Mouse (Mus musculus) 3134 (cell line): Measurements from ENCODE around the gene H3f3b.
A peak's percentile ranks its signal among the peaks of the same experiment; 100 is the strongest.
"Not testable (repeated sequence)": the region's sequence is repeated elsewhere in the genome, so short reads cannot be mapped to it uniquely, and the experiment has no call there.

ENCODE experiments used
- DNase-seq: peaks from one replicate; pipeline ENCODE4 v3.0.0-alpha.2; 2011; ENCODE audit warnings: low spot score; ENCODE audit not compliant: insufficient read length; ENCODE audit errors: extremely low read depth

H3f3b gene

GRCm38 (mm10) chr11:116050196-116050595, 22.4 kb upstream of the H3f3b start:
- no peak for DNase-seq

DNA sequence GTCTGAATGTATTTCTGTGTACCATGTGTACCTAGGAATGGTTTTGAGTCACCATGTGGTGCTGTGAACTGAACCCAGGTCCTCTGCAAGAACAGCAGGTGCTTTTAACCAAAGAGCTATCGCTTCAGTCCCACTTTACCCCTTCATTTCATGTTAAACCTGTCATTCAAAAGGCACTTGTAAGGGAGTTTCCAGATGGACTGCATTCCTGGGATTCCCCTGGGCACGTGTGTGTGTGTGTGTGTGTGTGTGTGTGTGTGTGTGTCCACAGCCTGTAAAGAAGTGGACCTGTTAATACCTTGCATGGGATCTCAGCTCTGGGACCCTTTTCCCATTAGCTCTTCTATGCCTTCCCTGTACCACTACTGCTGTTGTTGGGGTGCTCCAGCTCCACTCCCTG, 21.8 kb upstream of the H3f3b start:
- DNase-seq, result no peak

DNA sequence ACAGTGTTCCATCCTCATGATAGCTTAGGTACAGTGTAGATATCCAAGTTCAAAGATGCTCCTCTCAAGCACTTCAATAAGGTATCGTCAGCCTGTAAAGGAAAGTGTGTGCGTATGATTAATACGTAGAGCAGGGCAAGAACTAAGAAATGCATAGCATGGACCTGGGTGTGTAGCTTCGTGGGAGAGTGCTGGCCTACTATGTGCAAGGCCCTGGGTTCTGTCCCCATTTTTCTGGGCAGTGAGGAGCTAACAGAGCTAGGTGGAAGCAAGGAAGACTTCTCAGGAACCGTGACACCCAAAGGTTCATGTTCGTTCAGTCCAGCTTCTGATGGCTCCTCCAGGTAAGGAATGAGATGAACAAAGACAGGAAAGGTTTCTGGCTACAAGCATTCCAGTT, 17.4 kb upstream of the H3f3b start:
- no peak for DNase-seq

DNA sequence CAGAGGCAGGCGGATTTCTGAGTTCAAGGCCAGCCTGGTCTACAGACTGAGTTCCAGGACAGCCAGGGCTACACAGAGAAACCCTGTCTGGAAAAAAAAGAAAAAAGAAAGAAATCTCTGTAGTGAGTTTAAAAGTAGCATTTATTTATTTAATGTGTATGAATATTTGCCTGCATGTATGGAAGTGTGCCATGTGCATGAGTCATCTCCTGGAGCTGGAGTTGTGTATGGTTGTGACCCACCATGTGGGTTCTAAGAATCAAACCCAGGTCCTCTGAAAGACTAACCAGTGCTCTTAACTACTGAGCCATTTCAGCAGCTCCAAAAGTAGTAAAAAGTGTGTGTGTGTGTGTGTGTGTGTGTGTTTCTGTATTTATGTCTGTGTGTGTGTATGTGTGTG, 15.5 kb upstream of the H3f3b start:
- DNase-seq, result no peak

GRCm38 (mm10) chr11:116042372-116043138, 14.8 kb upstream of the H3f3b start:
- no peak for DNase-seq

GRCm38 (mm10) chr11:116041833-116042232, 14.1 kb upstream of the H3f3b start:
- DNase-seq, result no peak

DNA sequence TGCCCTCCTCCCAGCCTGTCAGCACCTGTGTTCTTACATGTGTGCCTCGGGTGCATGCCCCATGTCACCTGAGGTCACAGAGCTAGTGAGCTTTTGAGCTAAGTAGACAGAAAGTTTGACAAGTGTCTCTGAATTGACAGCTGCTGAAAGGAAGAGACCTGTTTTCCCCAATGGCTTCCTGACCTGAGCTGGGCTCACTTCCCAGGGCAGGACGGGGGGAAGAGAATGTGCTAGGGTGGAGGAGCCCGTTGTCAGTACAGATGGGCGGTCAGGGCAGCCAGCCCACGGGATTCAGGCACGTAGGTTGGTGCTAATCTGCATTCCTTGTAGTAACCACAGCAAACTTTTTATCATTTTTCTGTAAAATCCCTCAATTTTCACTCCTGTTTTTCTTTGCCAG, 12.8 kb upstream of the H3f3b start:
- no peak for DNase-seq

DNA sequence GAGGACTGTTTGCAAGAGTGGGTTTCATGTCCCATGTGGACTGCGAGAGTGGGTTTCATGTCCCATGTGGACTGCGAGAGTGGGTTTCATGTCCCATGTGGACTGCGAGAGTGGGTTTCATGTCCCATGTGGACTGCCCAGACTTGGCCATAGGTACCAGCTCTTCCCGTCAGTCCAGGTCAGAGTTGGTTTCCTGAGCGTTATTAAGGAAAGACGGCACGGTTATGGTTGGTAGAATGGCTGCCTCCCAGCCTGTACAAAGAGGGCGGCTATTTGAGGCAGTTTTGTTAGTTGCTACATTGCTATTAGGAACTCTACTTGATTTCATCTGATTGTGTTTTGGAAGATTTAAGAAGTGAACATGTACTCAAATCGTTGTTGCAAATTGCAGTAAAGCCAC, 10.1 kb upstream of the H3f3b start:
- no peak for DNase-seq

- DNase-seq, result no peak
Observed at GRCm38 (mm10) chr11:116036671-116037070, 8.9 kb upstream of the H3f3b start.

DNA sequence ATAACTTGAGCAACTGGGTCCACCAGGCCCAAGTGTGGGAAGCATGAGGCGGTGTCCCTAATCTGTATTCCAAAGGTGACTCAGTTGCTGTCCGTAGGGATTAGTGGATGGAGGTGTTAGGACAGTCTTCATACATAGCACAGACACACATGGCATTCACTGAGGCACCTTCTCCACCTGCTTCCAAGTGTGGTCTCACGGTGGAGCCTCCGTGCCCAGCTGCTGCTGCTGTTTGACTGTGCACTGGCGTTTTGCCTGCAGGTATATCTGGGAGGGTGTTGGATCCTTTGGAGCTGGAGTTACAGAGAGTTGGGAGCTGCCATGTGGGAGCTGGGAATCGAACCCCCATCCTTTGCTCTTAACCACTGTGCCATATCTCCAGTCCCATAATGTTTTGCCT, 6.8 kb upstream of the H3f3b start:
- DNase-seq, result no peak

DNA sequence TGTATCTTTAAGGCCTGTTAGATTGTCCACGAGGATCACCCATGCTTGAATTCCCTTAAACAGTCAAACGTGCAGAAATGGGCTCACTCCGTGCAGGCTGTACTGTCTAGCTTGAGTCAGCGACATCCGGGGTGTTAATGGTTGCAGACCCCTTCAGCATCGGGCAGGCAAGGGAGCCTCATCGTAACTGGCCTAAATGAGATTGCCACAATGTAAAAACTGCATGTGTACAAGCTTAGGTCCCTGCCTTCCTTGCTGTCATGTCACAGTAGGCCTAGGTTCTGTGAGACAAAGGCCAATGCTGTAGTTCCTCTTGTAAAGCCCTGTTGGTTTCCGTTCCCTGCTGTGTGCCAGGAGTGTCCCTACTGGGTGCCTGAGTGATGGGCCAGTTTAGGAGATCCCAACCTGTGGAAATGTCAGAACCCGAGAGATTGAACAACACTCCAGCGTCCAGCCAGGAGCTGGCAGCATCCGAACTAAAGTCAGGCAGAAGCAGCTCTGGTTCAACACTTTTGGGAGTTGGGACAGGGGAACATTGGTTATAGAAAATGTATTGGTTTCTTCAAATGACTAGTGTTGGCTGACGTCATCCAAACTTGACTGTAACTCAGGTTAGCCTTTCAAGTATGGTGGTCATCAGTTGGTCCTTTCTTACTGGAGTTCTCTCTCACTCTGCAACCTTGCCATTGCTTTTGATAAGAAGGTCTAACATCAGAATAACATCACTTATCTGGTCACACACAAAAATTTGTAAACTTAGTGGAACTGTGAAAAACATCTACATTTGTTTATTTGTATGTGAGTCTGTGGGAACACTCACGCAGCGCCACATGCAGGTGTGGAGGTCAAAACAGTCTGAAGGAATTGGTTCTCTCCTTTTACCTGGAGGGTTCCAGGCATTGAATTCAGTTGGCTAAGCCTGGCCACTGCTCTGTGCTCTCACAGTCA, 3.4 kb upstream of the H3f3b start:
- DNase-seq, result no peak

DNA sequence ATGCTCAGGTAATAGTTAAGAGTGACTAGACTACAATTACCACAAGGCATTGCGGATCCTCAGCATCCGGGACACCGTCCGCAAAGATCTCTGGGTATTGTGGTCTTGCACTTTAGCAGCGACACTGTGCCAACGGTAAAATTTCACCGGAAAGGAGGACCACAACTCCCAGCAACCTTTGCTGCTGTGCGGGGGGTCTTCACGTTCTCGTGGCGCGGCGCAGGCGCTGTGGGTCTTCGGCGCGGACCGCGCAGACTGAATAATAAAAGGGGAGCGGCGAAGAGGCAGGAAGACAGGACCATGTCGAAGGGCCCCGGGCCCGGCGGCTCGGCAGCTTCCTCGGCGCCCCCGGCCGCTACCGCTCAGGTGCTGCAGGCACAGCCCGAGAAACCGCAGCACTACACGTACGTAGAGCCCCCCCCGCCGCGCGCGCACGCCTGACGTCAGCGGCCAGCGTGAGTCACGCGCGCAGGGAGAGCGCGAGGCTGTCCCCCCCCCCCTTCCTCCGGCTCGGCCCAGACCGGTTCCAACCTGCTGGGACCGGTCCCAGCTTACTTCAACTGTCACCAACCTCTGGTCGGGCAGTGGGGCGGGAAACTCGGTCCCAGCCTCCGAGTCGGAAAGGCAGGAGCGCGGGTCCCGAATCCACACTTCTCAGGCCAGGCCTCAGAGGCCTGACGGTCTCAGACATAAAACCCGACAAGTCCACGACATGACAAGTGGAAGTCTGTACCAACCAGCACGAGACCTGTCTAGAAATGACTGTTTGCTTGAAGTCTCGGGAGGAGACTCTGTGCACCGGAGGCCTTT, 2.5 kb upstream of the H3f3b start, which contains the start of gene Unk:
Gene Unk, plus strand, starts transcription at position 235 of the 810 bp plus-strand sequence.
- peak; percentile 97 for DNase-seq

- no peak for DNase-seq
Observed at GRCm38 (mm10) chr11:116029086-116029865, 1.5 kb upstream of the H3f3b start.

- no peak for DNase-seq
Observed at GRCm38 (mm10) chr11:116028177-116028865, 559 bp upstream of the H3f3b start.

DNA sequence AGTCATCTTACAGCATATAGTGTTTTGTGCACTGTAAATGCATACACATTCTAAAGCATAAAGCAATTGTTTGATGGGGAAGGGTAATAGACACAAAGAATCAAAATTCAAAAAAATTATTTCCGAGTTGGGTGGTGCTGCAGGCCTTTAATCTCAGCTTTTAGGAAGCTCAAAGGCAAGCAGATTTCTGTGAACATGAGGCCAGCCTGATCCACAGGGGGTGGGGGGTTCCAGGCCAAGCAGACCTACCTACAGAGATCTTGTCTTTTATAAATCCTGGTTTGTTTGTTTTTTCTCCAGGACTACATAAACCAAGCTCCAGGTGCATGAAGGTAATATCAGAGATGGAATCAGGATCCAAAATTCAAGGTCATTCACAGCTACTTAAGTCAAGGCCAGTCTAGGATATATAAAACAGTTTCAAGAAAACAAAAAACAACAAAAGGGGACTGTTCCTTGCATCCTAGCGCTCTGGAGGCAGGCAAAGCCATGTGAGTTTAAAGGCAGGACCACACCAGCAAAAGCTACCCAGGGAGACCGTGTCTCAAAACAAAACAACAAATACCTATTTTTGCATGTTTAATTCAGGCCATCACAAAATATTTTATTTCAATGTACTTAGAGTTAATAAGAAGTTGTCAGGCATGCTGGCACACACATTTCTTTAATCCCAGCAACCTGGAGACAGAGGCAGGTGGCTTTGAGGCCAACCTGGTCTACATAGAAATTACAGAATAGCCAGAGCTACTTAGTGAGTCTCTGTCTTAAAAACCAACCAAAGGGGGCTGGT, 2.5 kb downstream of the H3f3b start:
- DNase-seq, result no peak

DNA sequence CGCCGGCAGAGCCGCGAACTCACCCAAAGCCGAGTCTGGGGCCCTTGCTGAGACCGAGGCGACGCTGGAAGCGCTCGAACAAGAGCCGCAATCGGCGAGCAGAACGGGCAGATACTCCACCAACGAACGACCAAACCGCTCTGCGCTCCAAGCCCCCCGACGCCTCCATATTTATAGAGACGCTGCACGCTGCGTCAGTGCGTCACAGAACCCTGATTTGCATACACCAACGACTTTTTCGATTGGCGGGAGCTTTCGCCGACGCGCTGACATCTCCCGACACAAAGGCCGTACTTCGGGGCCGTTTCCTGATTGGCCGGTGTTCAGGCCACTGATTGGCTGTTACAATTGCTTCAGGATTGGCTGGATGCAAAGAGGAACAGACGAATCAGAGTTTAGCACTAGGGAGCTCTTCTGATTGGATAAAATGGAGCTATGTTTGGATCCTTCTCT, 3.4 kb downstream of the H3f3b start:
- peak; percentile 98 for DNase-seq

- DNase-seq, result no peak
Observed at GRCm38 (mm10) chr11:116023771-116024355, 3.9 kb downstream of the H3f3b start.

- DNase-seq, result not testable (repeated sequence)
Observed at GRCm38 (mm10) chr11:116023074-116023770, 4.5 kb downstream of the H3f3b start.
